Mouse (Mus musculus) heart, adult 8-10 months (tissue): Measurements from ENCODE around the gene Oser1. TPM values are rescaled to one million over a fixed set of nuclear protein-coding genes. Genes with fewer than 3 reads are reported as not detected.

Experiments used
- DNase-seq: peaks from one replicate; pipeline ENCODE4 v3.0.0; 2022; ENCODE audit warnings: low spot score
- total RNA-seq, 4 experiments: library from RNA; stranded (reverse); gene quantifications; 2 replicates each; pipeline ENCODE4 v1.2.4; 2022

The Oser1 gene
- total RNA-seq, 4 experiments from 2014 or later = 19.4 to 21.8 (median 20.3) TPM

GRCm38 (mm10) chr2:163358662-163359061, 65.8 kb downstream of the Oser1 start:
- DNase-seq = no peak

GRCm38 (mm10) chr2:163356113-163356840, 68.2 kb downstream of the Oser1 start:
- no peak for DNase-seq

Other genes with a start within 250 kb of the Oser1 start
- gene Tox2, start 221.6 kb downstream of the Oser1 start, total RNA-seq = 1 to 10 TPM in 2 of 4 experiments, under 1 TPM in 2; 0.66 to 2.7 (median 1.0) TPM
- gene Jph2, start 26.7 kb downstream of the Oser1 start, total RNA-seq = 100 to 1,000 TPM; 423 to 464 (median 433) TPM
- not detected for gene Gdap1l1, start 13.8 kb upstream of the Oser1 start, total RNA-seq
- 100 to 1,000 TPM; 197 to 218 (median 209) TPM for gene Fitm2, start 47.9 kb upstream of the Oser1 start, total RNA-seq
- not detected for gene R3hdml, start 67.6 kb upstream of the Oser1 start, total RNA-seq
- gene Hnf4a, start 82.1 kb upstream of the Oser1 start, total RNA-seq = not detected
- gene Ttpal, start 177.6 kb upstream of the Oser1 start, total RNA-seq = 10 to 100 TPM in 2 of 4 experiments, 1 to 10 TPM in 2; 7.4 to 15.0 (median 11.4) TPM
- gene Serinc3, start 220.4 kb upstream of the Oser1 start, total RNA-seq = 100 to 1,000 TPM; 272 to 302 (median 297) TPM
- gene Pkig, start 233.7 kb upstream of the Oser1 start, total RNA-seq = 100 to 1,000 TPM; 214 to 247 (median 224) TPM